Mouse (Mus musculus) midbrain, embryonic 11.5 days (tissue): ENCODE data around the gene Tnpo3. TPM values are rescaled to one million over a fixed set of nuclear protein-coding genes. Genes with fewer than 3 reads are reported as not detected.
A peak's percentile ranks its signal among the peaks of the same experiment; 100 is the strongest.

Experiments
- ATAC-seq: fragments of 200-750 bp; cut with Nextera tagmentation; 2 replicates; pipeline ENCODE4 v1.8.0; 2017; ENCODE audit warnings: moderate TSS enrichment, moderate library complexity; ENCODE audit not compliant: low FRiP score
- DNase-seq: peaks from one replicate; pipeline ENCODE4 v3.0.0; 2015; ENCODE audit warnings: low spot score; ENCODE audit errors: missing footprints
- H3K27ac ChIP-seq: fragments of 300-500 bp; sonication (generic); 2 replicates; pipeline ENCODE4 v1.5.1; 2014; ENCODE audit warnings: low read depth, low read length
- H3K27me3 ChIP-seq: fragments of 300-500 bp; sonication (generic); 2 replicates; pipeline ENCODE4 v1.6.1; 2014; ENCODE audit warnings: mild to moderate bottlenecking, low read length, moderate library complexity, mixed read lengths; ENCODE audit not compliant: control insufficient read depth, insufficient read depth
- H3K36me3 ChIP-seq: fragments of 300-500 bp; sonication (generic); 2 replicates; pipeline ENCODE4 v1.6.1; 2014; ENCODE audit warnings: mild to moderate bottlenecking, low read length, moderate library complexity, mixed read lengths; ENCODE audit not compliant: control insufficient read depth, insufficient read depth
- H3K4me1 ChIP-seq: fragments of 300-500 bp; sonication (generic); 2 replicates; pipeline ENCODE4 v1.6.1; 2014; ENCODE audit warnings: low read length; ENCODE audit not compliant: control insufficient read depth, insufficient read depth
- H3K4me2 ChIP-seq: fragments of 300-500 bp; sonication (generic); 2 replicates; pipeline ENCODE4 v1.6.1; 2014; ENCODE audit warnings: mild to moderate bottlenecking, moderate library complexity
- H3K4me3 ChIP-seq: fragments of 300-500 bp; sonication (generic); 2 replicates; pipeline ENCODE4 v1.5.1; 2014; ENCODE audit warnings: low read depth, low read length
- H3K9ac ChIP-seq: fragments of 300-500 bp; sonication (generic); 2 replicates; pipeline ENCODE4 v1.6.1; 2014; ENCODE audit warnings: low read length
- H3K9me3 ChIP-seq: fragments of 300-500 bp; sonication (generic); 2 replicates; pipeline ENCODE4 v1.6.1; 2016; ENCODE audit warnings: low read length; ENCODE audit not compliant: control insufficient read depth
- WGBS: fragments of 180-500 bp; shearing (Covaris S2); extraction: QIAGEN DNeasy Blood & Tissue Kit; methylation state at CpG from one replicate; pipeline ENCODE4 v1.1.7; 2014; 5-methylcytosine and 5-hydroxymethylcytosine counted together
- polyA plus RNA-seq: library from polyadenylated mRNA; unstranded; fragments of >200 nt; fragmentation: Nextera tagmentation; extraction: Ambion mirVana; gene quantifications from 2 replicates; pipeline ENCODE4 v1.2.1, GENCODE M21; 2014

Gene Tnpo3
- polyA plus RNA-seq, 1 experiment from 2014 or later, result 120 TPM

- peaks cover 13% of the 10 kb centered on the region for H3K4me1 ChIP-seq
- no peak overlapping the region for H3K4me2 ChIP-seq
- no peak for DNase-seq
- no peak overlapping the region for H3K27ac ChIP-seq
- no peaks in the 10 kb centered on the region for H3K9me3 ChIP-seq
- 63% methylated on average over 6 of the region's 6 CpGs for WGBS
- H3K9ac ChIP-seq, result no peak overlapping the region
- H3K27me3 ChIP-seq, result peaks cover 38% of the 10 kb centered on the region
- no peak for ATAC-seq
- no peak overlapping the region for H3K4me3 ChIP-seq
- H3K36me3 ChIP-seq, result no peaks in the 10 kb centered on the region
Observed at GRCm38 (mm10) chr6:29525256-29525655, 84.4 kb downstream of the Tnpo3 start.

- H3K4me1 ChIP-seq, result peaks cover 13% of the 10 kb centered on the region
- 66% methylated on average over 6 of the region's 6 CpGs for WGBS
- H3K27me3 ChIP-seq, result peaks cover 29% of the 10 kb centered on the region
- no peak overlapping the region for H3K4me3 ChIP-seq
- no peak for DNase-seq
- no peak overlapping the region for H3K9ac ChIP-seq
- H3K36me3 ChIP-seq, result no peaks in the 10 kb centered on the region
- H3K27ac ChIP-seq, result no peak overlapping the region
- no peaks in the 10 kb centered on the region for H3K9me3 ChIP-seq
- no peak for ATAC-seq
- no peak overlapping the region for H3K4me2 ChIP-seq
Observed at GRCm38 (mm10) chr6:29524034-29524489, 85.6 kb downstream of the Tnpo3 start.

- H3K9ac ChIP-seq, result no peak overlapping the region
- ATAC-seq (no peak), DNase-seq (no peak)
- no peak overlapping the region for H3K27ac ChIP-seq
- 78% methylated on average over 12 of the region's 12 CpGs for WGBS
- no peaks in the 10 kb centered on the region for H3K9me3 ChIP-seq
- H3K36me3 ChIP-seq, result no peaks in the 10 kb centered on the region
- H3K27me3 ChIP-seq, result peaks cover 25% of the 10 kb centered on the region
- peaks cover 13% of the 10 kb centered on the region for H3K4me1 ChIP-seq
- H3K4me3 ChIP-seq, result no peak overlapping the region
- H3K4me2 ChIP-seq, result no peak overlapping the region
Observed at GRCm38 (mm10) chr6:29523301-29524033, 86.2 kb downstream of the Tnpo3 start.

GRCm38 (mm10) chr6:29522626-29523300 lies 86.9 kb downstream of the Tnpo3 start:
- no peak overlapping the region for H3K9ac ChIP-seq
- no peaks in the 10 kb centered on the region for H3K36me3 ChIP-seq
- peaks cover 18% of the 10 kb centered on the region for H3K27me3 ChIP-seq
- H3K4me2 ChIP-seq, result no peak overlapping the region
- 86% methylated on average over 6 of the region's 6 CpGs for WGBS
- no peak overlapping the region for H3K27ac ChIP-seq
- no peak for DNase-seq
- no peak overlapping the region for H3K4me3 ChIP-seq
- peaks cover 13% of the 10 kb centered on the region for H3K4me1 ChIP-seq
- H3K9me3 ChIP-seq, result no peaks in the 10 kb centered on the region
- no peak for ATAC-seq

- no peak overlapping the region for H3K9ac ChIP-seq
- peak; percentile 52 for ATAC-seq
- H3K36me3 ChIP-seq, result no peaks in the 10 kb centered on the region
- no peaks in the 10 kb centered on the region; the same call in 1 of the 2 replicates for H3K27me3 ChIP-seq
- DNase-seq, result peak; percentile 90
- H3K4me3 ChIP-seq, result no peak overlapping the region
- no peaks in the 10 kb centered on the region for H3K9me3 ChIP-seq
- H3K4me1 ChIP-seq, result peaks cover 7% of the 10 kb centered on the region
- H3K4me2 ChIP-seq, result no peak overlapping the region
- WGBS, result 7% methylated on average over 5 of the region's 5 CpGs
- H3K27ac ChIP-seq, result no peak overlapping the region
Observed at GRCm38 (mm10) chr6:29517139-29517538, 92.5 kb downstream of the Tnpo3 start.

- DNase-seq, result peak; percentile 94
- H3K4me1 ChIP-seq, result peaks cover 7% of the 10 kb centered on the region
- H3K9me3 ChIP-seq, result no peaks in the 10 kb centered on the region
- peak overlapping the region; percentile 6; the same call in 1 of the 2 replicates for H3K4me3 ChIP-seq
- peak; percentile 84 for ATAC-seq
- H3K4me2 ChIP-seq, result peak overlapping the region; percentile 37
- no peaks in the 10 kb centered on the region; the same call in 1 of the 2 replicates for H3K27me3 ChIP-seq
- peak overlapping the region; percentile 56; the same call in 1 of the 2 replicates for H3K9ac ChIP-seq
- H3K36me3 ChIP-seq, result no peaks in the 10 kb centered on the region
- H3K27ac ChIP-seq, result no peak overlapping the region; the same call in 1 of the 2 replicates
- 0% methylated on average over 11 of the region's 11 CpGs for WGBS
Observed at GRCm38 (mm10) chr6:29513284-29513683, 96.4 kb downstream of the Tnpo3 start.

- Histone ChIP-seq H3K4me2 (no peak overlapping the region), H3K27me3 (peaks cover 24% of the 10 kb centered on the region), H3K4me3 (no peak overlapping the region), H3K27ac (no peak overlapping the region), H3K36me3 (no peaks in the 10 kb centered on the region), H3K4me1 (peaks cover 14% of the 10 kb centered on the region), H3K9me3 (no peaks in the 10 kb centered on the region), H3K9ac (no peak overlapping the region)
- DNase-seq (no peak), ATAC-seq (no peak)
- WGBS, result 47% methylated on average over 2 of the region's 2 CpGs
Observed at GRCm38 (mm10) chr6:29509086-29509485, 100.6 kb downstream of the Tnpo3 start.

- ATAC-seq (peak; percentile 63), DNase-seq (peak; percentile 95)
- H3K27me3 ChIP-seq, result peaks cover 24% of the 10 kb centered on the region
- H3K27ac ChIP-seq, result no peak within 1 kb of the TSS
- H3K4me3 ChIP-seq, result peak within 1 kb of the TSS; percentile 40
- peaks cover 7% of the 10 kb centered on the region for H3K4me1 ChIP-seq
- H3K9ac ChIP-seq, result peak within 1 kb of the TSS; percentile 57
- 1% methylated on average over 44 of the region's 47 CpGs for WGBS
- H3K4me2 ChIP-seq, result peak within 1 kb of the TSS; percentile 60
- H3K36me3 ChIP-seq, result no peaks in the 10 kb centered on the region
- H3K9me3 ChIP-seq, result no peaks in the 10 kb centered on the region
Observed at GRCm38 (mm10) chr6:29507447-29508309, 102.0 kb downstream of the Tnpo3 start, which contains the start of gene Kcp. Kcp (minus strand) TSS chr6:29507952.
